Mouse (Mus musculus) bone marrow, adult 2 months (tissue): ENCODE measurements around the gene Ptprg. TPM values are rescaled to one million over a fixed set of nuclear protein-coding genes. Genes with fewer than 3 reads are reported as not detected.

ENCODE experiments used
- H3K27ac ChIP-seq: fragments of 200-500 bp; 2 replicates; pipeline ENCODE4 v1.5.1; 2012; ENCODE audit warnings: low read depth, mild to moderate bottlenecking, control low read depth, inconsistent platforms, low read length; ENCODE audit not compliant: control insufficient read depth, poor library complexity, insufficient read depth
- H3K4me1 ChIP-seq: fragments of 200-500 bp; 2 replicates; pipeline ENCODE4 v1.6.1; 2011; ENCODE audit warnings: low read length; ENCODE audit not compliant: control insufficient read depth, insufficient read depth
- H3K4me3 ChIP-seq: fragments of 200-500 bp; replicated peaks from 2 replicates; pipeline ENCODE3; 2011; ENCODE audit warnings: mild to moderate bottlenecking, low read depth, low read length, control low read depth; ENCODE audit not compliant: control insufficient read depth
- CTCF ChIP-seq: fragments of 200-500 bp; IDR thresholded peaks from 2 replicates; pipeline ENCODE4 v1.5.1; 2011; ENCODE audit warnings: low read length, control low read depth; ENCODE audit not compliant: control insufficient read depth, insufficient read depth
- POLR2A ChIP-seq: fragments of 200-500 bp; IDR thresholded peaks from 2 replicates; pipeline ENCODE4 v1.6.1; 2011; ENCODE audit warnings: low read depth, mild to moderate bottlenecking, control low read depth, low read length, borderline replicate concordance; ENCODE audit not compliant: control insufficient read depth
- WGBS: fragments of 180-500 bp; shearing (Covaris S2); methylation state at CpG from one replicate; pipeline ENCODE4 v1.1.7; 2018; 5-methylcytosine and 5-hydroxymethylcytosine counted together
- polyA plus RNA-seq: library from polyadenylated mRNA; stranded (reverse); fragments of >200 nt; gene quantifications from 2 replicates; pipeline ENCODE4 v1.2.4, GENCODE M21; 2011; ENCODE audit warnings: low replicate concordance; ENCODE audit not compliant: missing spikeins, insufficient read depth, insufficient read length

Ptprg gene
- polyA plus RNA-seq, 1 experiment: 0.27 TPM

DNA sequence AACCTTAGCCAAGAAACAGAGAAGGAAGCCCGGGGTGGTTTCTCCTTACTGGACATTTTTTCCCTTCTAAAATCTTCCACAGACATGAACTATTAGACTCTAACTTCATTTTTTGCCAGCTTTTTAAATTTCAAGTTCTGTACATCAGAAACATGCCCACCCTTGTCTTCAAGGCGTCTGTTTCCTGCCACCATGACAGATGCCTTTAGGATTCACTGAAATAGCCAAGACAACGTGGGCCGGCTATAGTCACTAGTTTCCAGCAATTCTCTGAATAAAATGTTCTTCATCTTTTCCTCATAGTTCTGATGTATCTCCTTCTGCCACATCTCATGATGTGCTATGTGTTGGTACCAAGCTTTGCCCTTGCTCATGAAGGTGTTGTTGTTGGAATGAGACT lies 450.7 kb downstream of the Ptprg start:
- WGBS: 83% methylated on average over 4 of the region's 4 CpGs
- TF ChIP-seq POLR2A (no peak), CTCF (no peak)
- no peaks in the 10 kb centered on the region for H3K4me1 ChIP-seq
- no peak overlapping the region for H3K4me3 ChIP-seq
- H3K27ac ChIP-seq: no peak overlapping the region

DNA sequence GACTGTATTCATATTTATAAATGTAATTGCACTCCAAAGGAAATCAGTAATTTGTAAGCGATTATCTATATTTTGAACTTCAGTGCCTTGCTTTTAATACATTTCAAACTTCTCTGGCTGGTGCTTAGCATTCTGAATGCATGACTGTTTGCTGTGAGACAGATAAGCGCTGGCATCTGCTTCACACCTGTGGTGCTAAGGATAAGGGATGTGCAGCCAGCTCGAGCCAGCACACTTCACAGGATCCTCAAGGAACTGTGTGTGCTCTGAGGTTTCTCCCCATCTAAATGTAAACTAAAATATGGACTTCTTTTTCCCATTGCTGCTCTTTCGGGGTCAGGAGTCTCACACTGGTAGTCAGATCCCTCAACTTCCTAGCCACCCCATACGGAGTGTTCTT lies 458.4 kb downstream of the Ptprg start:
- Histone ChIP-seq H3K4me1 (no peaks in the 10 kb centered on the region), H3K4me3 (no peak overlapping the region), H3K27ac (no peak overlapping the region)
- TF ChIP-seq POLR2A (no peak), CTCF (no peak)
- WGBS: 73% methylated on average over 5 of the region's 5 CpGs

DNA sequence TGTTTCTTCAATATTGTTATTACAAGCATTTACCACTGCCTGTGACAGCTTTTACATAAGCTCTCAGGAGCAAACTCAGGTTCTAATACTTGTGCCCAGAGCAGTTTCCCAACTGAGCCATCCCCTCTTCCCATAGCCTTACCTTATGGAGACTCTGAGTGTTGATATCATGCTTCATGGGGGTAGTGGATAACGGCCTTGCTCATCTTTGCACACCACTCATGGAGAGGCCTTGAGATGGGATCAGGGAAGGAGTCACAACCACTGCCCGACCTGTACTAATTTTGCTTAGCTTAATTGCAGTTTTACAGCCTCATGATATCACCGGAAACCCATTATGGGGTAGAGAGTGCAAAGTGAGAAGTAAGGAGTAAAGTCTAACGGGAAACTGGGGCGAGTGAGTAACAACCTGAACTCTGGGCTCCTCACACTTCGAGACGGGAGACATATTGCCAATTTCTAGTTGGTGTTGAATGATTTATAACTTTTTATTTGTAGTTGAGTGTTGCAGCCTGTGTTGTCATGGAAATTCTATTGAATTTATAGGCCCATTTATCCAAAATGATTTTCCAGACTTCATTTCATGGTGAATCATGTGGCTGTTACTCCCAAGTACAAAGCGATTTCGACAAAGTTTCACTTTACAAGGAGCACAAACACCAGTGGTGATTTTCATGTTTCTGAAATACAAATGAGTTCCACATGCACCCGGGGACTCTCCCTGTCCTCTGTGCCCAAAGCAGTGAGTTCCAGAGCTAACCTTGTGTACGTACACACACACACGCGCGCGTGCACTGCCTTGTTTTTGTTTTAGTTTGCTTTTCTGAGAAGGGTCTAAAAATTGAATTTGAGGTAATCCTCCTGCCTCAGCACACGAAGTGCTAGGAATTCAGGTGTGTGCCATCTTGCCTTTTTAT lies 472.7 kb downstream of the Ptprg start:
- no peak for TF ChIP-seq CTCF
- no peak for TF ChIP-seq POLR2A
- H3K4me1 ChIP-seq: no peaks in the 10 kb centered on the region
- H3K4me3 ChIP-seq: no peak overlapping the region
- no peak overlapping the region for H3K27ac ChIP-seq
- WGBS: 83% methylated on average over 16 of the region's 16 CpGs

DNA sequence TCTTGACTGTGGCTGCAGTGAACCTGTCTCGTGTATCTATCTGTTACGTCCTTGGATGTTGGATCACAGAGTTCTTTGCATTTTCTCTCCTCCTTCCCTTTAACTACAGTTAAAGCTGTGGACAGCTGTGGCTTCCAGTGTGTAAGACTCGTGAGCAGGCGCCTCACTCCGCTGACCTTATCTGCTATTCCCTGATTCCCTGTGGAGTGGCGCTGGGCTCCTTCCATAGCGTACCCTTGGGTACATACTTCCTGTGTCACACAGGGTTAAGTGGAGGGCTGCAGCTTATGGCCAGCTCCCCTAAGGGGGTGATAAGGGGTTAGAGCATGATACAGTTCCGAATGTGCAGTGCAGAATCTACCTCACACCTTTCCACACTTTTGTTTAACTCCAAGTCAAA lies 473.9 kb downstream of the Ptprg start:
- H3K4me1 ChIP-seq: no peaks in the 10 kb centered on the region

DNA sequence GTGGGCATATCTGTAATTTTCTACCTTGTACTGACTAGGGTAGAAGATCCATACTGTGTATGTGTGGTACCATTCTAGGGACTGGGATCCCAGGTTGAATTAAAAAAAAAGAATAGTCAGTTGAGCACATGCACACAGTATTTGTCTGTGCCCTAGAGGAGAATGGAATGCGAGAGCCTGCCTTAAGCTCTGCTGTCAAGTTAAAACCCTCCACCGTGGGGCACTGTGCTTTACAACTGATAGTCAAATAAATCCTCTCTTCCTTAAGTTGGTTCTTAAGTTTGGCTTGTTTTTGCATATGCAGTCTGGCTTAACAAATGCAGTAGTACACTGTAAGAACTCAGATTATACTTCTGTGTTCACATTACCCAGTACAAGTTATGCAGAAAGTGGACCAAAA lies 476.6 kb downstream of the Ptprg start:
- Histone ChIP-seq H3K27ac (no peak overlapping the region), H3K4me3 (no peak overlapping the region), H3K4me1 (no peaks in the 10 kb centered on the region)
- WGBS: 71% methylated on average over 2 of the region's 2 CpGs
- TF ChIP-seq POLR2A (no peak), CTCF (no peak)

More for the DNA sequence above, 473.9 kb downstream of the Ptprg start:
- TF ChIP-seq CTCF: no peak
- TF ChIP-seq POLR2A: no peak
- no peak overlapping the region for H3K27ac ChIP-seq
- no peak overlapping the region for H3K4me3 ChIP-seq
- WGBS: 83% methylated on average over 8 of the region's 8 CpGs

DNA sequence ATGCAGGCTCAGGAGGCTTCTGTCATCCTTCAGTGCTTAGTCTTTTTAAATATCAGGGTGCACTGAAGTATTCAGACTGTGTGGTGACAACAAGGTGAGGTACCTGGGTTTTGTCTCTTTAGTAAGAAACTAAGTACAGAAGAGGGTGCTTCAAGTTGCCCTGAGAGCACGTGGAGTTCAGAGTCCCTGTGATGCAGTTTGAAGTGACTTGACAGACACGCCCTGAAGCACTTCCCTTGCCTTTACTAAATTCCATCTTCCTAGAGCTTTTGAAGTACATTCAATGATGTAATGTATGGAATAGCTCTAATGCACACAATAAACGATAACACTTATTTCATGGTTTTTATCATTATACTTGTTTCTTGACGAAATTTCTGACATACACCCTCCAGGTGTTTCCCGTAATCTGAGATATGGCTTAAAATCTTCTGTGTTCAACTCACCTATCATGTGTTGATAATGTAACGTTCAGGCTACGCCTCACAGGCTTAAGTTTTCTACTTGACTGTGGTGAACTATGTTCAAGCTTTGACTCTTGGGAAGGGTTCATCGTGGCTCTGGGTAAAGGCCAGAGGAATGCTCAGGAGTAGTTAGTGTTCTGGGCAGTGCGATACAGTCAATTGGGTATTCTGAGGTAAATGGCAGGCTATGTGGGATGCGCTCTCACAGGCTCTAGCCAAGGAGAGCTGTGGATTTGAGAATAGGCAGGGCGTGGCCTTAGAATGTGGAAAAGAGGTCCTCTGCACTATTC lies 483.4 kb downstream of the Ptprg start:
- TF ChIP-seq POLR2A (no peak), CTCF (no peak)
- no peaks in the 10 kb centered on the region for H3K4me1 ChIP-seq
- H3K4me3 ChIP-seq: no peak overlapping the region
- H3K27ac ChIP-seq: no peak overlapping the region
- WGBS: 79% methylated on average over 11 of the region's 11 CpGs

DNA sequence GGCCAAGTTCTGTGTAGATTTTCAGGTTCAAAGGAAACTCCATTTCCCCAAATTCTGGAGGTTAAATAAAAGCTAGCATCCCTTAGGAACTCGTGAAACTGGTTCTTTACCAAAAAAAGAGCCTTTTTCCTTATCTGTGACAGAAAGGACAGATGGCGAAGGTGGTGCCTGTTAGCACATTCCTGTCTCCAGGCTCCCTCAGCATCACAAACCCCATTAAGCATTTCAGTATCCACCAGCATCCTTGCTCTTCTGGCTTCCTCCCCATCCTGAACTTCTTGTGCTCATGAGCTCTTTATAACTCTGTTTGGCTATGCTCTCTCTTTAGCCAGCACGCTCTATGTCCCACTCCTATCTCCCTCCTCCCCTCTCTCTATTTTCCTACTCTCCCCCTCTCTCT lies 486.4 kb downstream of the Ptprg start:
- WGBS: 71% methylated on average over 3 of the region's 3 CpGs
- Histone ChIP-seq H3K4me1 (no peaks in the 10 kb centered on the region), H3K27ac (no peak overlapping the region), H3K4me3 (no peak overlapping the region)
- TF ChIP-seq CTCF (no peak), POLR2A (no peak)

DNA sequence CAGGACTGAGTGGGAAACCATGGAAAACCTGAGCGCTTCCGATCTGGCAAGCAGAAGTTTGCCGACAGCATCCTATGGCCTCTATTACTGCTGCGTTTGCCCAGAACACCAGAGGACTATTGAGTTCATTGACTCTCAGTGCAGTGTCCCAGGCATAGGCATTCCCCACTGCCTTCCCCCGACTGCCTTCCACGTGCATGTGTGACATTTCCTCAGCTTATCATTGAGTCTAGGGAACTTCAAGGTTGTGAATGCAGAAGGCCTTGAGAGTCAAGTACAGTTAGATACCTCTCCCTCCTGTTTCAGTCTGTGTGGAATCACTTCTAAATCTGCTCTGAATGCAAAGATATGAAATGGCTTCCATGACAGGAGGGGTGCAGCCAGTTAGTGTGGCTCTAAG lies 488.2 kb downstream of the Ptprg start:
- TF ChIP-seq POLR2A (no peak), CTCF (no peak)
- Histone ChIP-seq H3K4me1 (no peaks in the 10 kb centered on the region), H3K27ac (no peak overlapping the region), H3K4me3 (no peak overlapping the region)
- 88% methylated on average over 6 of the region's 6 CpGs for WGBS
